8 mouse cellular contexts compared by ENCODE assay signal in the genomic region with DNA sequence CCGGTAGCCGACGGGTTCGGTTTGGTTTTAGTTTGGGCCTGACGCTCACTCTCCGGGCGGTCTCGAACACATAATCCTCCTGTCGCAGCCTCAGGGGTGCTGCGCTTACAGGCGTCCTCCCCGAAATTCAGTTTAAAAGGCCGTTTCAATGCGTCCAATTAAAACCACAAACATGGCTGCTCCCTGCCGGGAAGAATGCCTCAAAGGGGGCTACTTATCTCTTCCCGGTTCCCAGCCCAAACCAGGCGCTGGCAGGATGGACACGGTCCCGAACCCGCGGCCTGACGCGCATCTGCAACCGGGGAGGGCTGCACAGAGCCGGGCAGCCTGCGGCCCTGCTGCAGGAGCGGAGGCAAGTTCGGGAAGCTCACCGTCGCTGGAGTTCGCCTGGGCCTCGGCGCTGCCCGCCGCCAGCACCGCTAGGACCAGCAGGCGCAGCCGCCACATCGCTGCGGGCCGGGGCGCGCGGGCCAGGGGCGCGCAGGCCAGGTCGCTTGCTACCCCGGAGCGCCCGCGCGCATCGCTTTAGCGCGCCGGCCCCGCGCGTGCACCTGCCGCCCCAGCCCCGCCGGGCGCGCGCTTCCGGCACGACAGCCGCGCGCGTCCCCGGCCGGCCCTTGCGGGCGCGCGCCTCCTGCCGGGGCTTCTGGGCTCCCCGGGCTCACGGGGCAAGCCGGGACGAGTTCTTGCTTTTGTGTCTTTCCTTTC. TPM values are rescaled to one million over a fixed set of nuclear protein-coding genes. Genes with fewer than 3 reads are reported as not detected.
DNase-seq lines count a peak whose midpoint lies in the region; ATAC-seq and TF ChIP-seq lines count a peak whose summit lies in the region.

No protein-coding gene starts in this region.

- no peaks in the 10 kb centered on the region for H3K9me3 ChIP-seq in hindbrain, embryonic 16.5 days (ENCODE audit: control insufficient read depth, low read length)

- peak overlapping the region; percentile 98 for H3K4me3 ChIP-seq in gastrocnemius, adult 2 months
- H3K4me3 ChIP-seq in hindbrain, embryonic 16.5 days (ENCODE audit: low read length) = peak overlapping the region; percentile 81
- peak overlapping the region; percentile 81 for H3K4me3 ChIP-seq in left cerebral cortex, adult 2 months
- peak overlapping the region; percentile 53 for H3K4me3 ChIP-seq in macrophage (ENCODE audit: inconsistent target)

- H3K27ac ChIP-seq in gastrocnemius, adult 2 months = peak overlapping the region; percentile 90
- H3K27ac ChIP-seq in hindbrain, embryonic 16.5 days (ENCODE audit: low read depth, low read length) = peak overlapping the region; percentile 87
- peak overlapping the region; percentile 95 for H3K27ac ChIP-seq in left cerebral cortex, adult 2 months
- H3K27ac ChIP-seq in macrophage = peak overlapping the region; percentile 37

- under 1% methylated on average over 43 of the region's 82 CpGs for WGBS in hindbrain, embryonic 16.5 days
- 4% methylated on average over 70 of the region's 82 CpGs for WGBS in macrophage (ENCODE audit: missing documents)

- peak; percentile 91 for DNase-seq in ZHBTc4 (ENCODE audit: low read depth, low spot score)
- peak; percentile 92 for DNase-seq in gastrocnemius, adult 2 months
- peak; percentile 75 to 79 for DNase-seq in left cerebral cortex, adult 2 months (ENCODE audit: extremely low spot score in 1 of 2, low spot score in 2 of 2)
- DNase-seq in retina, postnatal 7 days (ENCODE audit: low read depth, low spot score) = peak; percentile 76
- DNase-seq in thymus, postnatal 4 days = peak; percentile 90

- no peaks in the 10 kb centered on the region for H3K36me3 ChIP-seq in hindbrain, embryonic 16.5 days (ENCODE audit: control insufficient read depth, insufficient read depth, low read length)
- no peaks in the 10 kb centered on the region for H3K36me3 ChIP-seq in macrophage (ENCODE audit: inconsistent target)

- peaks cover 12% of the 10 kb centered on the region; the same call in 1 of the 2 replicates for H3K79me2 ChIP-seq in macrophage (ENCODE audit: inconsistent target)

- peak; percentile 26 for TF ChIP-seq CTCF in gastrocnemius, adult 2 months (IDR thresholded peaks at IDR 0.05)
- TF ChIP-seq CTCF in left cerebral cortex, adult 2 months (IDR thresholded peaks at IDR 0.05) = no peak; the same call in 1 of the 2 replicates

- peak overlapping the region; percentile 53 for H3K4me2 ChIP-seq in hindbrain, embryonic 16.5 days (ENCODE audit: low read length)

- peak; percentile 37; the same call in 1 of the 2 replicates for ATAC-seq in common myeloid progenitor, adult 5-6 weeks (replicated peaks; ENCODE audit: low read depth, poor library complexity, severe bottlenecking)
- ATAC-seq in hindbrain, embryonic 16.5 days = peak; percentile 95

- H3K27me3 ChIP-seq in hindbrain, embryonic 16.5 days (replicated peaks; ENCODE audit: control insufficient read depth, insufficient read depth, low read length) = no peaks in the 10 kb centered on the region

- H3K9ac ChIP-seq in hindbrain, embryonic 16.5 days (ENCODE audit: low read depth, low read length) = peak overlapping the region; percentile 90

- intact Hi-C loops in gastrocnemius, adult 2 months (cut with DNase I) = loop anchor here (5.0 kb wide), 1 partner anchor 57 kb away; a partner anchor contains a TSS
- intact Hi-C loops in left cerebral cortex, adult 2 months (cut with DNase I) = no loop called here

- peaks cover 10% of the 10 kb centered on the region for H3K4me1 ChIP-seq in hindbrain, embryonic 16.5 days (ENCODE audit: control insufficient read depth, insufficient read depth, low read depth, low read length)

RNA-seq across cellular contexts. Expression of a gene that starts 8.2 kb away (rescaled TPM):
- 59.5 and 75.1 TPM in 2 replicates for total RNA-seq in common myeloid progenitor, adult 5-6 weeks (2017)
- 10 to 100 TPM; 35.7 to 44.7 TPM for total RNA-seq in gastrocnemius, adult 2 months (2021)
- polyA plus RNA-seq in hindbrain, embryonic 16.5 days (2015; fragmentation: Nextera tagmentation; extraction: Ambion mirVana) = 111 and 117 TPM in 2 replicates
- 10 to 100 TPM; 44.1 to 44.8 TPM for total RNA-seq in left cerebral cortex, adult 2 months (2021)
- 100 to 1,000 TPM in 3 of 26 experiments, 10 to 100 TPM in 23; 15.0 to 273 (median 35.7) TPM for total RNA-seq in macrophage (2018; cell fraction: chromatin; rRNA removed)
- total RNA-seq in macrophage (2018; cell fraction: cytosol; rRNA removed) = 10 to 100 TPM; 19.9 to 54.5 (median 27.5) TPM
- total RNA-seq in macrophage (2018; cell fraction: nucleus; rRNA removed) = 100 to 1,000 TPM in 5 of 26 experiments, 10 to 100 TPM in 21; 27.2 to 212 (median 38.6) TPM
- 25.7 to 41.0 TPM (median 35.8 TPM) in 3 replicates for polyA plus RNA-seq in macrophage (2018)

RNA-seq across cellular contexts. Expression of a gene that starts 8.5 kb away (rescaled TPM):
- 51.9 and 55.6 TPM in 2 replicates for total RNA-seq in common myeloid progenitor, adult 5-6 weeks (2017)
- total RNA-seq in gastrocnemius, adult 2 months (2021) = 1 to 10 TPM; 5.7 to 7.8 TPM
- 33.4 and 35.5 TPM in 2 replicates for polyA plus RNA-seq in hindbrain, embryonic 16.5 days (2015; fragmentation: Nextera tagmentation; extraction: Ambion mirVana)
- 10 to 100 TPM; 26.4 to 27.4 TPM for total RNA-seq in left cerebral cortex, adult 2 months (2021)
- 10 to 100 TPM in 3 of 26 experiments, 1 to 10 TPM in 21, under 1 TPM in 2; 0.66 to 12.6 (median 5.5) TPM for total RNA-seq in macrophage (2018; cell fraction: chromatin; rRNA removed)
- 10 to 100 TPM; 11.9 to 21.9 (median 16.6) TPM for total RNA-seq in macrophage (2018; cell fraction: cytosol; rRNA removed)
- 10 to 100 TPM in 23 of 26 experiments, 1 to 10 TPM in 3; 5.4 to 25.9 (median 16.0) TPM for total RNA-seq in macrophage (2018; cell fraction: nucleus; rRNA removed)
- polyA plus RNA-seq in macrophage (2018) = 11.7 to 20.2 TPM (median 17.7 TPM) in 3 replicates

RNA-seq across cellular contexts. Expression of a gene that starts 56.5 kb away (rescaled TPM):
- total RNA-seq in common myeloid progenitor, adult 5-6 weeks (2017) = 104 and 135 TPM in 2 replicates
- 10 to 100 TPM; 14.4 to 18.8 TPM for total RNA-seq in gastrocnemius, adult 2 months (2021)
- polyA plus RNA-seq in hindbrain, embryonic 16.5 days (2015; fragmentation: Nextera tagmentation; extraction: Ambion mirVana) = 41.1 and 47.5 TPM in 2 replicates
- total RNA-seq in left cerebral cortex, adult 2 months (2021) = 10 to 100 TPM; 38.4 to 38.6 TPM
- 100 to 1,000 TPM in 4 of 26 experiments, 10 to 100 TPM in 22; 34.4 to 171 (median 63.2) TPM for total RNA-seq in macrophage (2018; cell fraction: chromatin; rRNA removed)
- 10 to 100 TPM in 25 of 26 experiments, 1 to 10 TPM in 1; 10.0 to 25.4 (median 13.9) TPM for total RNA-seq in macrophage (2018; cell fraction: cytosol; rRNA removed)
- 100 to 1,000 TPM in 2 of 26 experiments, 10 to 100 TPM in 24; 21.6 to 128 (median 56.3) TPM for total RNA-seq in macrophage (2018; cell fraction: nucleus; rRNA removed)
- 15.9 to 48.3 TPM (median 18.5 TPM) in 3 replicates for polyA plus RNA-seq in macrophage (2018)

RNA-seq across cellular contexts. Expression of a gene that starts 57.2 kb away (rescaled TPM):
- total RNA-seq in common myeloid progenitor, adult 5-6 weeks (2017) = 155 and 157 TPM in 2 replicates
- 10 to 100 TPM; 53.6 to 61.2 TPM for total RNA-seq in gastrocnemius, adult 2 months (2021)
- 38.0 and 41.5 TPM in 2 replicates for polyA plus RNA-seq in hindbrain, embryonic 16.5 days (2015; fragmentation: Nextera tagmentation; extraction: Ambion mirVana)
- total RNA-seq in left cerebral cortex, adult 2 months (2021) = 100 to 1,000 TPM in 1 of 2 experiments, 10 to 100 TPM in 1; 98.6 to 108 TPM
- 100 to 1,000 TPM in 17 of 26 experiments, 10 to 100 TPM in 9; 61.4 to 161 (median 109) TPM for total RNA-seq in macrophage (2018; cell fraction: chromatin; rRNA removed)
- 100 to 1,000 TPM in 4 of 26 experiments, 10 to 100 TPM in 22; 72.0 to 106 (median 93.7) TPM for total RNA-seq in macrophage (2018; cell fraction: cytosol; rRNA removed)
- total RNA-seq in macrophage (2018; cell fraction: nucleus; rRNA removed) = 100 to 1,000 TPM in 10 of 26 experiments, 10 to 100 TPM in 16; 63.7 to 168 (median 86.6) TPM
- polyA plus RNA-seq in macrophage (2018) = 81.7 to 146 TPM (median 81.9 TPM) in 3 replicates

Comparison
In these comparisons a context has a peak if more than half of its experiments do, and no peak if none do; other contexts are left out.
1. Peak in every context shown above with its lines: DNase-seq, ATAC-seq, H3K4me3 ChIP-seq and H3K27ac ChIP-seq.
2. H3K27ac ChIP-seq: peak in every context shown above with its lines; median percentile 95 in left cerebral cortex, adult 2 months; 90 in gastrocnemius, adult 2 months; 87 in hindbrain, embryonic 16.5 days; 37 in macrophage.